Mouse (Mus musculus): Measurements from ENCODE around the gene Scp2. TPM values are rescaled to one million over a fixed set of nuclear protein-coding genes. Genes with fewer than 3 reads are reported as not detected.
A peak's percentile ranks its signal among the peaks of the same experiment; 100 is the strongest.

The Scp2 gene
- polyA plus RNA-seq, 1 experiment = 19.3 TPM

DNA sequence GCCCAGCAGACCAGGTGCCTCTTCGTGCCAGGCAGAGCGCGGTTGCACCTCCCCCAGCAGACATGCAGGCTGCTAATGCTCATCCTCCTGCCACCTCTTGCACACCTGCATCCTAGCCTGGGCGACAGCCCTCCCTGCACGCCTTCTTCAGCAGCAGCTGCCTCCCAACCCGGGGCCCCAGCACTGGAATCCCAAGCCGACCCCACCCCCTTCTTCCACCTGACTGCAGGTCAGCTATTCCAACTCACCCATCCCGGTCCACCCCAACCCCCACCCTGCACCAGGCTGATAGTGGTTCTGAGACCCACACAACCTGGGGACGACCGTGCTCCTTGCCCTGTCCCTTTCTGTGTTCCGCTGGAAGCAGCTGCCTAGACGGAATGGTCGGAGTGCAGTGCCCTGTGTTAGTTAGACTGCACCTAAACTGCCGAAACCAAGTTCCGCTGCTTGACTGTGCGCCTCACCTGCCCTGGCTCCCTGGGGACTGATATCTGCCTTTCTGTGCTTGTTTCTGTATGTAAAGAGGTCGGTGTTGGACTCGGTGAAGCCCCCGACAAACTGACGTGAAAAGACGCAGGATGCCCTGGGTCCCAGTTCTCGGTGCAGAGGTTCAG is 113.8 kb downstream of the Scp2 start:
- Histone ChIP-seq H3K27me3 (ENCODE audit: control insufficient read depth, insufficient read depth, low read length) (no peaks in the 10 kb centered on the region; the same call in 1 of the 2 replicates), H3K27ac (ENCODE audit: control insufficient read depth, insufficient read depth, low read depth, low read length) (no peak overlapping the region), H3K36me3 (ENCODE audit: control insufficient read depth, insufficient read depth, low read length) (no peaks in the 10 kb centered on the region), H3K4me3 (ENCODE audit: control insufficient read depth, low read depth, low read length) (peak overlapping the region; percentile 23; the same call in 1 of the 2 replicates), H3K4me1 (ENCODE audit: control insufficient read depth, insufficient read depth, low read length) (peaks cover 9% of the 10 kb centered on the region)
- TF ChIP-seq CTCF (IDR thresholded peaks at IDR 0.05; ENCODE audit: control insufficient read depth, insufficient read depth, insufficient replicate concordance, low read depth, low read length) (no peak), POLR2A (IDR thresholded peaks at IDR 0.05; ENCODE audit: control insufficient read depth, low read depth, low read length) (no peak)

GRCm38 (mm10) chr4:108026193-108026592 is 118.6 kb downstream of the Scp2 start:
- Histone ChIP-seq H3K36me3 (ENCODE audit: control insufficient read depth, insufficient read depth, low read length) (no peaks in the 10 kb centered on the region), H3K27ac (ENCODE audit: control insufficient read depth, insufficient read depth, low read depth, low read length) (no peak overlapping the region), H3K4me3 (ENCODE audit: control insufficient read depth, low read depth, low read length) (no peak overlapping the region), H3K4me1 (ENCODE audit: control insufficient read depth, insufficient read depth, low read length) (peaks cover 6% of the 10 kb centered on the region), H3K27me3 (ENCODE audit: control insufficient read depth, insufficient read depth, low read length) (no peaks in the 10 kb centered on the region)
- TF ChIP-seq POLR2A (IDR thresholded peaks at IDR 0.05; ENCODE audit: control insufficient read depth, low read depth, low read length) (no peak), CTCF (IDR thresholded peaks at IDR 0.05; ENCODE audit: control insufficient read depth, insufficient read depth, insufficient replicate concordance, low read depth, low read length) (no peak)

DNA sequence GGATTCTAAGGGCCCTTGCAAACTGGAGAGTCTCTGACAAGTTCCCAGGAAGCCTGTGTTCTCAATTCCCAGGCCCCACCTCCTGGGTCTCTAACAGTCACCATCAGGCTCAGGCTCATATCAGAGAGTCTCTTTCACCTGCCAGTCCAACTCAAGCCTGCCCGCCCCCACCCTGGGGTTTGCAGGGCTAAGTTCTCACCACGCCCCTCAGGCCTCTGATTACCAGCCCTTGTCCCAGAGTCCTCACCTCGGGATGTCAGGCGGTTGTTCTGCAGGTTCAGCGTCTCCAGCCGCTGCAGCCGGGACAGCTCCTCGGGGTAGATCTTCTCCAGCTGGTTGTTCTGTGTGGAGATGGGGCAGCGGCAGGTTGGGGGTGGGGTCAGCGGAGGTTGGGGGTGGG is 119.5 kb downstream of the Scp2 start:
- Histone ChIP-seq H3K4me1 (ENCODE audit: control insufficient read depth, insufficient read depth, low read length) (peaks cover 2% of the 10 kb centered on the region; the same call in 1 of the 2 replicates), H3K27me3 (ENCODE audit: control insufficient read depth, insufficient read depth, low read length) (no peaks in the 10 kb centered on the region), H3K36me3 (ENCODE audit: control insufficient read depth, insufficient read depth, low read length) (no peaks in the 10 kb centered on the region), H3K27ac (ENCODE audit: control insufficient read depth, insufficient read depth, low read depth, low read length) (no peak overlapping the region), H3K4me3 (ENCODE audit: control insufficient read depth, low read depth, low read length) (no peak overlapping the region)
- no peak for TF ChIP-seq CTCF (IDR thresholded peaks at IDR 0.05; ENCODE audit: control insufficient read depth, insufficient read depth, insufficient replicate concordance, low read depth, low read length)
- no peak for TF ChIP-seq POLR2A (IDR thresholded peaks at IDR 0.05; ENCODE audit: control insufficient read depth, low read depth, low read length)

GRCm38 (mm10) chr4:108024641-108025040 is 120.2 kb downstream of the Scp2 start:
- no peak overlapping the region for H3K27ac ChIP-seq (ENCODE audit: control insufficient read depth, insufficient read depth, low read depth, low read length)
- H3K36me3 ChIP-seq (ENCODE audit: control insufficient read depth, insufficient read depth, low read length) = no peaks in the 10 kb centered on the region
- H3K27me3 ChIP-seq (ENCODE audit: control insufficient read depth, insufficient read depth, low read length) = no peaks in the 10 kb centered on the region
- TF ChIP-seq POLR2A (IDR thresholded peaks at IDR 0.05; ENCODE audit: control insufficient read depth, low read depth, low read length) (no peak), CTCF (IDR thresholded peaks at IDR 0.05; ENCODE audit: control insufficient read depth, insufficient read depth, insufficient replicate concordance, low read depth, low read length) (no peak)
- H3K4me1 ChIP-seq (ENCODE audit: control insufficient read depth, insufficient read depth, low read length) = peaks cover 2% of the 10 kb centered on the region; the same call in 1 of the 2 replicates
- H3K4me3 ChIP-seq (ENCODE audit: control insufficient read depth, low read depth, low read length) = no peak overlapping the region

- Histone ChIP-seq H3K4me3 (ENCODE audit: control insufficient read depth, low read depth, low read length) (no peak overlapping the region), H3K4me1 (ENCODE audit: control insufficient read depth, insufficient read depth, low read length) (peaks cover 2% of the 10 kb centered on the region; the same call in 1 of the 2 replicates), H3K27me3 (ENCODE audit: control insufficient read depth, insufficient read depth, low read length) (no peaks in the 10 kb centered on the region), H3K27ac (ENCODE audit: control insufficient read depth, insufficient read depth, low read depth, low read length) (no peak overlapping the region), H3K36me3 (ENCODE audit: control insufficient read depth, insufficient read depth, low read length) (no peaks in the 10 kb centered on the region)
- TF ChIP-seq CTCF (IDR thresholded peaks at IDR 0.05; ENCODE audit: control insufficient read depth, insufficient read depth, insufficient replicate concordance, low read depth, low read length) = no peak
- TF ChIP-seq POLR2A (IDR thresholded peaks at IDR 0.05; ENCODE audit: control insufficient read depth, low read depth, low read length) = no peak
Measured at GRCm38 (mm10) chr4:108023186-108023585, 121.6 kb downstream of the Scp2 start.

GRCm38 (mm10) chr4:108020178-108020577 is 124.6 kb downstream of the Scp2 start:
- no peak overlapping the region for H3K27ac ChIP-seq (ENCODE audit: control insufficient read depth, insufficient read depth, low read depth, low read length)
- H3K4me3 ChIP-seq (ENCODE audit: control insufficient read depth, low read depth, low read length) = no peak overlapping the region
- H3K4me1 ChIP-seq (ENCODE audit: control insufficient read depth, insufficient read depth, low read length) = peaks cover 8% of the 10 kb centered on the region
- no peaks in the 10 kb centered on the region for H3K27me3 ChIP-seq (ENCODE audit: control insufficient read depth, insufficient read depth, low read length)
- no peak for TF ChIP-seq CTCF (IDR thresholded peaks at IDR 0.05; ENCODE audit: control insufficient read depth, insufficient read depth, insufficient replicate concordance, low read depth, low read length)
- TF ChIP-seq POLR2A (IDR thresholded peaks at IDR 0.05; ENCODE audit: control insufficient read depth, low read depth, low read length) = no peak
- no peaks in the 10 kb centered on the region for H3K36me3 ChIP-seq (ENCODE audit: control insufficient read depth, insufficient read depth, low read length)

DNA sequence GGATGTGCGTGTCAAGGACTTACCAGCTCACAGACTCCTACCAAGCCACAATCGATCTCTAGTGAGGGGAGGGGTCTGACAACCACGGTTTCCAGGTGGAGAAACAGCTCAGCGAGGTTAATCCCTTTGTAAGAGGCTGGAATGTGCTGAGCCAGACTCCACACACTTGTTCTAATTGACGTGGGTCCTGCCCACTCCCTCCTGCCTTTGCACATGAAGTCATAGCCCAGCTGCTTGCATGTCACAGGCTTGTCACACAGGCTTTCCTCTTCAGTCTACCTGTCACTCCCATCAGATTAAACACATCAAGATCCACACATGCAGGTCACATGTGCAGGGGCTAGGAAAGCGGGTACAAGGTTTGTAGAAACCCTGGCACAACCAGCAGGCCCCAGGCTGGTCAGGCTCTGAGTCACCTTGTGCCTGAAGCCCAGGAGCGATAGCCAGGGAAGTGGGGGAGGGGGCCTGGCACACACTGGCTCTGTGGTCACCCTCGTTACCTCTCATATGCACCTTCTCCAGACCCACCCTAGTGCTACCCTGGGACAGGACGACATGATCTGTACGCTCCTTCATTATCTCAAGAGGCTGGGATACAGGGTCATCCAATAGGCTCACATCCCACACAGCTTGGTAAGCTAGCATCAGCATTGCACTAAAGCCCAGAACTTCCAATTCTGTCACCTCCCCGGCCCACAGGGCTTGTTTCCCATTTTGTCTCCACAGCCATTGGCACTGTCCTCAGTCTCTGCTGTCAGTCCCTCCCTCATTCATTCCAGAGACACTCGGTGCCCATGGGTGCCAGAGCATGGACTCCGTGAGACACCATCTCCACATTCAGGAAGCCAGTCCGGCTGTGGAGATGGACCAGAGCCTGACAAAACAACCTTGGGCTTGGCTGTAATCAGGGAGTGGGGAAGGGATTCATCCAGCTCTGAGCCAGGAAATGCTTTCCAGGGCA is 125.6 kb downstream of the Scp2 start:
- Histone ChIP-seq H3K27ac (ENCODE audit: control insufficient read depth, insufficient read depth, low read depth, low read length) (no peak overlapping the region), H3K36me3 (ENCODE audit: control insufficient read depth, insufficient read depth, low read length) (no peaks in the 10 kb centered on the region)

More for the DNA sequence above, 125.6 kb downstream of the Scp2 start:
- H3K4me1 ChIP-seq (ENCODE audit: control insufficient read depth, insufficient read depth, low read length) = peaks cover 8% of the 10 kb centered on the region
- TF ChIP-seq POLR2A (IDR thresholded peaks at IDR 0.05; ENCODE audit: control insufficient read depth, low read depth, low read length) (no peak), CTCF (IDR thresholded peaks at IDR 0.05; ENCODE audit: control insufficient read depth, insufficient read depth, insufficient replicate concordance, low read depth, low read length) (no peak)
- no peaks in the 10 kb centered on the region for H3K27me3 ChIP-seq (ENCODE audit: control insufficient read depth, insufficient read depth, low read length)
- no peak overlapping the region for H3K4me3 ChIP-seq (ENCODE audit: control insufficient read depth, low read depth, low read length)
